Mouse (Mus musculus) heart, adult 18-20 months (tissue): ENCODE results near the gene Pbx1. TPM values are rescaled to one million over a fixed set of nuclear protein-coding genes. Genes with fewer than 3 reads are reported as not detected.

ENCODE experiments used
- DNase-seq, 2 experiments: peaks; one replicate each; pipeline ENCODE4 v3.0.0; 2021 to 2022; ENCODE audit warnings: mixed read lengths in 1 of 2
- total RNA-seq, 2 experiments: library from RNA; stranded (reverse); gene quantifications; 2 replicates each; pipeline ENCODE4 v1.2.3; 2021

The Pbx1 gene
- total RNA-seq, 2 experiments from 2014 or later = 49.2 to 51.9 TPM

DNA sequence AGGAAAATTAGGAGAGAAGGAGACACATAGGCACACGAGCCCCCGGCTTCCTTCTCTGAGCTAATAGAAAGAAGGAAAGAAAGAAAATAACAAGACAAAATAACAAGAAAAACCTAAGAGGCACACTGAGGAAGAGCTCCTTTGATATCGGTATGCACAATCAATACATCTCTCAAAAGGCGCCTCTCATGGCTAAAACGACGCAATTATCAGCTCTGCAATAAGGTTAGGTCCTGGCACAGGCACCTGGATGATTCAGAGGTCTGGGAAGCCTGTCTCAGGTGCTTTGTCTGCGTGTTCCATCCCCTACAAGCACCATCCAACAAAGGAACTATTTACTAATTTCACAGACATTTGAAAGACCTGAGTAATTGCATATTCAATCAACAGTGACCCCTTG, 5.8 kb downstream of the Pbx1 start:
- no peak for DNase-seq

GRCm38 (mm10) chr1:168425017-168425705, 6.9 kb downstream of the Pbx1 start:
- no peak for DNase-seq

DNA sequence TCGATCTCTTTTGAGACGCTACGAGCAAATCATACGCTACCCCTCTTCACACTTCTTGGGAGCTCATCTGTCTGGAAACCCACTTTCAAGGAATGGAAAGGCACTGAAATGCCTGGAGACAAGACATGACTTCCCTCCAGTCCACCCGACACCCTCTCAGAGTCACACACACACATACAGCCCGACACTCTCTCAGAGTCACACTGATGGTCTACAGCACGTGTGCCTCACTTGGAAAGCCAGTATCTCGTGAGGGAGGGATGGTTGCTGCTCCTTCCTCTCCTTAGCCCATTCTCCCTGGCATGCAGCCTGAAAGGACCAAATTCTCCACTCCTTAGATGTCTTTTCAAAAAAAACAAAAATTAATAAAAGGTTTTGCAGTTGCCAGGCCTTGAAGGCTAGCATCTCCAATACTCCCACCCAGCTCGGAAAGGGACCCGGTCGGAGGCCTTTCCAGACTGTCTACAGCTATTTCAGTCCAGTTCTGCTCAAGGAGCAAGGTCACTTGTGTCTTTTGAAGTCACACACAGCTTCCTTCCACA, 8.6 kb downstream of the Pbx1 start:
- no peak for DNase-seq

GRCm38 (mm10) chr1:168418903-168419302, 13.2 kb downstream of the Pbx1 start:
- no peak for DNase-seq

- DNase-seq = no peak
Measured at GRCm38 (mm10) chr1:168417626-168418025, 14.4 kb downstream of the Pbx1 start.

DNA sequence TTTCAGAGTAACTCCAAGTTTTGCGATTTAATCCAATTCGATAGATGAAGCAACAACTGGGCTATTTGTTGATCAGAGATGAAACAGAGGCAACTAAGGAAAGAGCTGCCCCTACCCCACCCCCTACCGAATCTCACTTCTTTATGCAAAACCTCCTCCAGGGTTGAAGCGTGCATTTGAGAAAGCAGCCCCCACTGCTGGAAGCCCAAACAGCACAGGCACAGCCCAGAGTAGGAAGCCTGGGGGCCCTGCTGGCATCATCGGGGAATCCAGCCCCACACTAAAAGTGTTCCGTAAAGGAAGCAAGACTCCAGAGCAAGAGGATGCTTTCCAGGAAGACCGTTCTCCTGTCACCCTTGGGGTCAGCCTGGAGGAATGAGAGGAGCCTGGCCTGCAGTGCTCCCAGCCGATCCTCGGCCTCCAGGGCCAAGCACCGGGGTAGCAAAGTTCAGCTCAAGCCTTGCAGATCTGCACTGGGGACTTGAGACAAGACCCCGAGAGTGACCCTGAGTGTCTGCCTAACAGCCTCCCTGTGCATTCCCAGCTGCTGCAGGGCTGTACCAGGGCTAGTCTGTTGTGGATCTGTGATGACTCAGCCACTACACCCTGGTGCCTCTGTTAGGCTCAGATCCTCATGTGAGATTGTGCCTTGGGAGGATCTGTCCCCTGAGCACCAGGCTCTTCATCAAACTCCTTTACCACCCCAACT, 15.2 kb downstream of the Pbx1 start:
- DNase-seq = no peak

DNA sequence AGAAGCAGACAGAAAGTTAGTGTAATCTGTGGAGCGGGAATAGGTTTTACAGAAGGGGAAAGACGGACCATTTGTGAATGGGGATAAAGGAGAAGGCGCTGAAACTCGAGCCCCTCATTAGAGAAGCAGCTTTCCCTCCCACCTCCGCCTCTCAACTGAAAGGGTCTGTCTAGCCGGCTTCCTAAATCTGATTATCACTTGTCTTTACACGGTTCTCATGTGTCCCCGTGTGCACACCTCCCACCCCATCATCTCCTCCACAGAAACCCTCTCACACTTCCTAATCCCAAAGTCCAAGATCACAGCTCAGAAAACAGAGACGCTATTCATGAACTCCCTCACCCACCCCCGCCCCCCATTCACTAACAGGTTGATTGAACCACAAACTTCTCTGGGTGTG, 21.5 kb downstream of the Pbx1 start:
- DNase-seq = no peak

- DNase-seq = no peak
Measured at GRCm38 (mm10) chr1:168410054-168410453, 22.0 kb downstream of the Pbx1 start.

DNA sequence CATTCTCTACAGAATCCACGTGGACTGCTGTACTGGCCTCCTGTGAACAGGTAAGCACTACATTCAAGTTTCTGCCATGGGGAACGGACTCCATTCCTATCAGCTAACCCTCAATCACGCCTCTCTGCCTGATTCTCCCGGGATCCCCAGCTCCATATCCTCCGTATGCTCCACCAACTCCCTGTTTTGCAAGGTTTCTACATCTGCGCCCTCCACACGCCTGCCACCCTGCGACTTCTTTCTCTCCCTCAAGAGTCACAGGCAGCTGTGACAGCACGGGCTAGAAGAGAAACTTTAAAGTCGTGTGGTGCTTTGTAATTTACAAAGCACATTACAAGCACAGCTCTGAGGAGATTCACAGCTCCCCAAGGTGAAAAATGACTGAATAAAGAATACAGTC, 23.3 kb downstream of the Pbx1 start:
- no peak for DNase-seq

DNA sequence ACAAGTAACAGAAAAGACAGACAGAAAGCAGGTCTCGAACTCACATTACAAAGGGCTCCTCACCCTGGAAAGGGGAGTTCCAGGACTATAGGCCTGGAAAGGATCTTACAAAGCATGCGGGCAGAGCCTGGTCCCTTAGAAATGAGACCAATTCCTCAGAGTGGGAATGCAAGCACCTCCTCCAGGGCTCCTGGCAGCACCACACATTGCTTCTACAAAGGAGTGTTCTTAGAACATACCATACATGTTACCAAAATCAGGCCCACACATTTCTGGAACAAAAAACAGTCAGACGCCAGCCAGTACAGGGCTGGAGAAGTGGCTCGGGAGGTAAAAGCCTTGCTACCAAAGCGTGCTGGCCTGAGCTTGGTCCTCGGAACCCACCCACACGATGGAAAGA, 24.1 kb downstream of the Pbx1 start:
- no peak for DNase-seq

GRCm38 (mm10) chr1:168406291-168406675, 25.8 kb downstream of the Pbx1 start:
- no peak for DNase-seq

DNA sequence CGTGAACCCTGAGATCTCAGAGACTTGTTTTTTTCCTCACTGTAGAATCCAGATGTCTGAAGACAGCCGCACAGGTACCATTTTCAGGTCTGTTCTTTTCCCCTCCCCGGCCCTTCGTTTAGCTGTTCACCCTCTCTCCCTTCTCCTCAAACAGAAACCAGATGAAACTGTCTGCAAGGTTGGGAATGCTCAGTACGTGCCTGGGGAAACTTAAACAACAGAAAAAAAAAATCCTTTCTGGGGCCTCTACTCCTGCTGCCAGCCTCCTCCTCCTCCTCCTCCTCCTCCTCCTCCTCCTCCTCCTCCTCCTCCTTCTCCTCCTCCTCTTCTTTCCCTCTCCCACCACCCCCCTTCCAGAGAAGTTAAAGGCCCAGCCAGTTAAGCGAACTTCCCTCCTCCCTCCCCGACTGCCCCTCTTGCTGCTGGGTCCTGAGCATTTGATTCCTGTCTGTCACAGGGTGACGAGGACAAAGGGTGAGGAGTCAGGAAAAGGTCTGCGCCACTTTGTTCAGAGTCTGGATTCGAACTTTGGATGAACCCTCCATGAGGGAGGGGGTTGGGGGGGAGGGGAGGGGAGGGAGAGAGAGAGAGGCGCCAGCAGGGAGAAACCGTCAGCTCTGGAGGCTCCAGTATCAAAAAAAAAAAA, 26.3 kb downstream of the Pbx1 start:
- DNase-seq = no peak

DNA sequence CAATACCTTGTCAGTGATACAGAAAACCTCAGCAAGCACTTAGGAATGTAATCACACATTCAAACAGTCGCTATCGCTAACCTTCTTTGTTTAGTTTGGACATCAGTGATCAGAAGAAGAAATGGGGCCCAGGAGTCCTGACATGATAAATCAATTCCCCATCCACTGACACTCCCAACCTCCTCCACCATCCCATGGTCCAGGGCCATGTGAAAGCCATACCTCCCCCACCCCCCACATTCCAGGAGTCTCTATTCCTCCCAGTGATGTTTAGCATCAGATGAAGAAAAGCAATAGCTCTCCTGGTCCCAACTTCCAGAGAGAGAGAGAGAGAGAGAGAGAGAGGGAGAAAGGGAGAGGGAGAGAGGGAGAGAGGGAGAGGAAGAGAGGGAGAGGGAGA, 28.5 kb downstream of the Pbx1 start:
- no peak for DNase-seq

DNA sequence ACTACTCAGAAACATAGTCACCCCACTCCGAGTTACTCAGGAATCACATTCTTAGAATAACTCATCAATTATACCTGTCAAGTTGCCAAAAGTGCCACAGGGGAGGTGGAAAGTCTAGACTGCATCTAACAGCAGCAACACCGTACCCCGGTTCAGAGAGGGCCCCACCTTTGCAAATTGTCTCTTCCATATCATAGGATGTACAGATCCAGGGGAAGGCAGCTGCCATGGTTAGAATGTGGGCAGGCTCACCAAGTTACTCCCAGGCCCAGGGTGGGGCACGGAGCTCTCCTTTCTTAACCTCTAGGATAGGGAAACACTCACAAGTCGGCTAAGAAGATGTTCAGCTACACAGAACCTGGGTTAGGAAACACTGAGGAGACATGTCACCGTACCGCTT, 29.4 kb downstream of the Pbx1 start:
- no peak for DNase-seq

- no peak for DNase-seq
Measured at GRCm38 (mm10) chr1:168395523-168396159, 36.4 kb downstream of the Pbx1 start.

- DNase-seq = peak; percentile 52 to 60
Measured at GRCm38 (mm10) chr1:168394535-168394934, 37.5 kb downstream of the Pbx1 start.

GRCm38 (mm10) chr1:168393456-168393855, 38.6 kb downstream of the Pbx1 start:
- peak; percentile 71 to 78 for DNase-seq

DNA sequence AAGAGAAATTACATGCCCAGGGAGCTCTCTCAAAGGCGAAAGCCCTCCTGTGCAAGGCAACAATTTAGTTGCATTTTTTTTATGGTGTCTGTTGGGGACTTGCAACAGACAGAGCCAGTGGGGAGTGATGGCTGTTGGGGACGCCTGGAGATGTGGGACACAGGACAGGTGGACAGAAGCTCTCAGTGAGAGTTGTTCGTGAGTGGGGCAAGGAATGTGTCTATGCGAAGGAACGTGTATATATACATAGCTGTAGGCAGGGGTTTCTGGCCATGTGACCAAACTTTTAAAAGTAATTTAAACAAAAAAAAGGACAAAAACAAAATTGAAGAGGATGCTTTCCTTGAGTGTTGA, 39.6 kb downstream of the Pbx1 start:
- no peak for DNase-seq

GRCm38 (mm10) chr1:168391617-168392499, 40.2 kb downstream of the Pbx1 start:
- peak; percentile 51 to 61 for DNase-seq

GRCm38 (mm10) chr1:168390748-168391147, 41.3 kb downstream of the Pbx1 start:
- no peak for DNase-seq

- no peak for DNase-seq
Measured at GRCm38 (mm10) chr1:168386159-168386558, 45.9 kb downstream of the Pbx1 start.

GRCm38 (mm10) chr1:168384594-168384955, 47.5 kb downstream of the Pbx1 start:
- DNase-seq = no peak
